Mouse (Mus musculus) colon, adult 2 months (tissue): ENCODE data around the gene Zfp940. TPM values are rescaled to one million over a fixed set of nuclear protein-coding genes. Genes with fewer than 3 reads are reported as not detected.

Source experiments
- polyA plus RNA-seq: library from polyadenylated mRNA; depleted of rRNA; stranded (reverse); fragments of >200 nt; gene quantifications from 2 replicates; pipeline ENCODE4 v1.2.3, GENCODE M21; 2012; rRNA removed

Gene Zfp940
- polyA plus RNA-seq: 0.09 and 0.12 TPM in 2 replicates

GRCm38 (mm10) chr7:29853219-29853842 is at the start of gene Zfp940:
Gene Zfp940 (minus strand): TSS chr7:29853669.

GRCm38 (mm10) chr7:29859532-29860517 is 6.4 kb upstream of the Zfp940 start, which contains the start of gene Zfp420:
Gene Zfp420 (plus strand): TSS chr7:29859979.

GRCm38 (mm10) chr7:29815910-29816429 is 37.5 kb downstream of the Zfp940 start, which contains the start of gene Zfp790:
Gene Zfp790 (plus strand): TSS chr7:29816114.

GRCm38 (mm10) chr7:29783871-29784551 is 69.5 kb downstream of the Zfp940 start, which contains the start of gene Zfp30:
Gene Zfp30 (plus strand): TSS chr7:29783998.

Other genes starting within 250 kb of the Zfp940 start
- gene Catsperg2, start 126.6 kb downstream of the Zfp940 start, polyA plus RNA-seq: 0.08 TPM in 1 of 2 replicates, not detected in the other
- gene Zfp84, start 85.1 kb downstream of the Zfp940 start, polyA plus RNA-seq: 2.6 and 3.2 TPM in 2 replicates
- 1.4 TPM in 2 replicates for gene Zfp30, start 69.7 kb downstream of the Zfp940 start, polyA plus RNA-seq
- gene Zfp790, start 37.6 kb downstream of the Zfp940 start, polyA plus RNA-seq: 1.1 and 1.8 TPM in 2 replicates
- 0.28 and 0.47 TPM in 2 replicates for gene Zfp420, start 6.3 kb upstream of the Zfp940 start, polyA plus RNA-seq
- gene Zfp27, start 52.9 kb upstream of the Zfp940 start, polyA plus RNA-seq: 1.3 and 1.7 TPM in 2 replicates
- gene Zfp383, start 54.6 kb upstream of the Zfp940 start, polyA plus RNA-seq: 0.35 and 0.44 TPM in 2 replicates
- gene Zfp74, start 100.4 kb upstream of the Zfp940 start, polyA plus RNA-seq: 2.6 and 6.7 TPM in 2 replicates
- 3.8 and 4.0 TPM in 2 replicates for gene Zfp568, start 130.3 kb upstream of the Zfp940 start, polyA plus RNA-seq
- gene Zfp14, start 197.7 kb upstream of the Zfp940 start, polyA plus RNA-seq: 1.1 and 1.2 TPM in 2 replicates
- 0.29 and 0.35 TPM in 2 replicates for gene Zfp82, start 219.2 kb upstream of the Zfp940 start, polyA plus RNA-seq
- not detected in 2 replicates for gene Gm26920, start 236.7 kb upstream of the Zfp940 start, polyA plus RNA-seq
- 0.57 and 1.9 TPM in 2 replicates for gene Zfp566, start 236.9 kb upstream of the Zfp940 start, polyA plus RNA-seq
- 7.9 and 8.4 TPM in 2 replicates for gene Zfp260, start 241.1 kb upstream of the Zfp940 start, polyA plus RNA-seq